Mouse (Mus musculus) MN1 (cell line): Measurements from ENCODE around the gene Cmtm1.
"Not testable (repeated sequence)": the region's sequence is repeated elsewhere in the genome, so short reads cannot be mapped to it uniquely, and the experiment has no call there.

ENCODE experiments used
- DNase-seq: peaks from one replicate; pipeline ENCODE4 v3.0.0-alpha.2; 2016; ENCODE audit warnings: low spot score

Gene Cmtm1

DNA sequence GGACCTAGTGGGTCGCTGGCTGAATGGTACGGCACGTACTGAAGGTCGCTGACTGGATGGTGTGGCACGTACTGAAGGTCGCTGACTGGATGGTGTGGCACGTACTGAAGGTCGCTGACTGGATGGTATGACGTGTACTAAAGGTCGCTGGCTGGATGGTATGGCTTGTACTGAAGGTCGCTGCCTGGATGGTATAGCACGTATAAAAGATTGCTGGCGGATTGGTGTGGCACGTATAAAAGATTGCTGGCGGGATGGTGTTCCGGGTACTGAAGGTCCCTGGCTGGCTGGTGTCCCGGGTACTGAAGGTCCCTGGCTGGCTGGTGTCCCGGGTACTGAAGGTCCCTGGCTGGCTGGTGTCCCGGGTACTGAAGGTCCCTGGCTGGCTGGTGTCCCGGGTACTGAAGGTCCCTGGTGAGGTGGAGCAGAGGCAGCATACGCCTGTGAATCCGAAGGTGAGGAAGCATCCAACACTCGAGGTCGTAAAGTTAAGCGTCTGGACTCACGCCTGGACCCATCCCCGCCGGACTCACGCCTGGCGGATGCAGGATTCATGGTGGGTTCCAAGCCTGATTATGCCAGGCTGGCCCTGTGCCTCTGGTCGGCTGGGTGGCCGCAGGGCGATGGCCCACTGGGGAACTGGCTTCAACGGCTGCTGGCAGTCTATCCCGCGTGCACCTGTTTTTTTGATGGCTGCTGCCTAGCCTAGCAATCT, at the start of gene Cmtm1, which contains the start of gene Gm45711:
Gene Cmtm1 (minus strand): TSS at position 705 of the 715 bp plus-strand sequence.
Gene Gm45711 (minus strand): TSS at position 641 of the 715 bp plus-strand sequence.
- DNase-seq = not testable (repeated sequence)

DNA sequence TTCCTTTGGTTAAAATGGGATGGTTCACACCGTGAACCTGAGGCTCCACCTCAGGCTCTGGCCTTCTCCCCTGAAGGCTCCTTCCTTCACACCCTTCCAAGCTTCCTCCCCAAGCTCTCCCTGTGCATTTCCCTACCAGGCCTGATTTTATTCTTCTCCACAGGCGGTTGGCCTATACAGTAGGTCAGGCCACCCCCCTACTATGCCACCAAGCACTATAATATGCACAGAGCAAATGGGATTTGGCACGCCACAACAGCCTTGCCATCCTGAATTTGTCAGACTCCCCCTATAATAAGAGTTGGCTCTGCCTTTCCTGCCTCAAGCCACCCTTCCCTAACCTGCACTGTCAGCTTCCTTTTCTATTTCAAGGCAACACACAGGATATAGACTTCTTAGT, 48.7 kb upstream of the Cmtm1 start:
- no peak for DNase-seq

DNA sequence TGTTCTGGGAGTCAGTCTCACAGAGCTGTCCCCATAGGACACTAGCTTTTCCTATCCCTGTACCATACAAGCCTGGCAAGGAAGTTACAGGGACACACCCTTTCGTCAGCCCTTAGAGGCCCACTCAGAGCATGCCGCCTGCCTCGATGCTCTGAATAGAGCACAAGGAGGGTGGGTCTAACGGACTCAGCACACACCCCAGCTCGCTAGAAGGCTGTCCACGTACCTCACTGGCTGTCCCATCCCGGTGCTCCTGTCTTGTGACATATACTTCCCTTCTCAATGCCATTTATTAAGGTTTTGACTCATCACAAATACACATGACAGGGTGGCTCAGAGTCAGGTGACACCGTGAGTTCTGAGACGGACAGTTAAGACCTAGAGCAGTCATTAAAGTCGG, 44.6 kb upstream of the Cmtm1 start:
- no peak for DNase-seq

DNA sequence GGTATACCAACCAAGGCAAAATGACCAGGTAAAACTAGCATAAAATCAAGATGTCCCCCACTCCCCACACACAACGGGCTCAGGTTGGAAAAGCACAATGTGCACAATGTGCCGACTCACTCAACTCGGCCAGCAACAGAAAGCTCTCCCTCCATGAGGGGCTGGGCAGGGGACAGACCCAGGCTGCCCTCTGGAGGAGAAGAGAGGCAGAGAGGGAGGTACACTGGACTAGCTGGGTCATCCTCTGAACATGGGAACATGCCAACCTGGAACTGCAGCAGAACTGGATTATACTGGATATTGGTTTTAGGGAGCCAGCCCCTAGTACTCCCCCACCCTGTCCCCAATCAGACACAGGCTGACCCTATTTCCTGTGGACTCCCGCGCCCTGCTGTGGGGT, 43.2 kb upstream of the Cmtm1 start:
- DNase-seq = no peak

DNA sequence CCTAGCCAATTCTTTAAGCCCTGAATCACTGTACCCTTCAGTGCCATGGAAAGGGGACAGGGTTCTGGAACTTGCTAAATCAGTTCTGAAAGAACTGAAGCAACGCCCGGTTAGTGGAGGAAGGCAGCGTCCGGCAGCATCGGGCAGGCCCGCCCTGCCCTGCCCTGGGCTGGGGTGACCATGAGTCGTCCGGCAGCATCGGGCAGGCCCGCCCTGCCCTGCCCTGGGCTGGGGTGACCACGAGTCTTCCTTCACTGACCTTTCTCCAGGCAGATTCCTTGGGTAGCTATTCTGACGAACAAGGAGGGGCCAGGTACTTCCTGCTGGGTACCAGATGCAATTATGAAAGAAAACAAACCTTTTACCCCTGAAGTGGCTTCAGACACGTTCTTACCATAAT, 40.1 kb upstream of the Cmtm1 start:
- DNase-seq = no peak

DNA sequence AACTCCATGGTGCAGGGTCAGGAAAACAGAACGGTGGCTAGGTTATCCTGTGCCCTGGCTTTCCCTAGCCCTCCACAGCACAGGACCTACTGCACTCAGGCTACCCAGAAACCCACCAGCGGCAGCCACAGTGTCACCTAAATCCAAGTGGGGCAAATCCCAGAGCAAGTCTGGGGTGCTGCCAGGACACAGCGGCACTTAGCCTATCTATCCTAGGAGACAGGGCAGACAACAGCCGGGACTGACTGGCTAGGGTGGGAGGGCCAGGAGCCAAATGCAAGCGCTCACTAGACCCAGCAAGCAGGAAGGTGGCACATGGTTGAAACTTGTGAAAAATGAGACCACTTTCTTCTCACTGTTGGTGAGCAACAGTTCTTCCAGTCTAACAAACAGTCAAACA, 39.0 kb upstream of the Cmtm1 start:
- DNase-seq = no peak

DNA sequence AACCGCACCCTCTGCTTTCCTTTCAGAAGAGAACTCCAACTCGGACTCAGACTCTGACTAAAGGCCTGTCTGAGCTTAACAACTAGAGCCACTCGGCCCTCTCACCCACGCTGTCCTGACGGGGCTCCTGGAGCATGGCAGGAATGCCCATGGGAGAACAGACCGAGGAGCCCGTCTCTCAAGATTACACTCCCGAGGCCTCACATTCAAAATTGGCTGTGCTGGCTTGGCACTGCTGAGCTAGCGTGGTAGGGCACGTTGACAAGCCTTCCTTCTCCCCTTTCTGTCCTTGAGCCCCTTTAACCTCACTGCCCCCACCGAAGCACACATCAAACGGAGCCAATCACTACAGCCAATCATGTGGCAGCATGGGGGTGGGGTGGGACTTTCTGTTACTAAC, 36.8 kb upstream of the Cmtm1 start:
- DNase-seq = no peak

DNA sequence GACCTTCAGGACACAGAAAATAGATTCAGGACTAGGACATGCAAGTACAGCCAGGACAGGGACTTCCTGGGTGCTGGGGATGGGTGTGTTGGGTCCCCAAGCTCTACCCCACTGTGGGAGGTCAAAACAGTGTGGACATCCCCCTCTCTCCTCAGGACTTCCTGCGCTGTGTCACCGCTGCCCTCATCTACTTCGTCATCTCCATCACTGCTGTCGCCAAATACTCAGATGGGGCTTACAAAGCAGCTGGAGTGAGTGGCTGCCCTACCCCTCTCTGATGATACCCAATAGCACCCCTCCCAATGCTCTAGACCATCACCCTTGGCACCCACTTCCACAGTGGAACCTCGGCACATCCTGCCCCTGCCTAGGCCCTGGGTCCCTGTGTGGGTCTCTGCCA, 34.7 kb upstream of the Cmtm1 start:
- no peak for DNase-seq

DNA sequence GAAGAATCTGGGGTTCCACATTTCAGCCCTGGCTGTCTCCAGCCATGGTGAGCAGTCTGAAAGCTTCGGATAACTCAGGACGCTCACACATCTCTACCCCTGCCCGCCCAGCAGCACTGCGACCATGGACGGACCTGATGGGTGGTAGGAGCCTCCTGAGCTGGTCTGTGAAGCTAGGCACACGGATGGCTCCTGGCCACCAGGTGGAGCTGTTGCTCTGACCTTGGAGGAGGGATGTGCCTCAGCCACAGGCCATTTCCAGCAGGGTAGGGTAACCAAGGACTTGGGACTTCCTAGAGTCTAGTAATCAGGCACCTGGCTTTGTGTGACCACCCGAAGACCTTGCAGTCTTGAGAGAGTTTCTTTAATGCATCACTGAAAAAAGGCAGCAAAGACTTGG, 34.0 kb upstream of the Cmtm1 start:
- DNase-seq = peak; percentile 92

DNA sequence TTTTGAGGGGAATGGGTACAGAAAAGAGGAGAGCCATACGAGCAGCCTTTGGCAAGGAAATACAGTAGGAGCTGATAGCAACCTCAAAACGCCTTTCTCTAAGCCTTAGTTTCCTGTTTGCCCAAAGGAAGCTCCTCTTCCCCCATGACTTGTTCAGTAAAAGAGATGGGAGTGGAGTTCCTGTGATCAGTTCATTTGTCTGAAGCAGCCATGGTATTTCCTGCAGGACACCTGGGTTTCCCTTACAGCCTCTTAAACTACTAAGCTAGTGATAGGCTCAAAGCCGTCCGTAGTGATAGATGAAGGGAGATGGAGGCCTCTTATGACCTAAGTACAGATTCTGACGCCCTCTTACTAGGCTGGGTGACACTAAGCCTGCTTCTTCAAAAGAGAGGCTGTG, 32.5 kb upstream of the Cmtm1 start:
- no peak for DNase-seq

DNA sequence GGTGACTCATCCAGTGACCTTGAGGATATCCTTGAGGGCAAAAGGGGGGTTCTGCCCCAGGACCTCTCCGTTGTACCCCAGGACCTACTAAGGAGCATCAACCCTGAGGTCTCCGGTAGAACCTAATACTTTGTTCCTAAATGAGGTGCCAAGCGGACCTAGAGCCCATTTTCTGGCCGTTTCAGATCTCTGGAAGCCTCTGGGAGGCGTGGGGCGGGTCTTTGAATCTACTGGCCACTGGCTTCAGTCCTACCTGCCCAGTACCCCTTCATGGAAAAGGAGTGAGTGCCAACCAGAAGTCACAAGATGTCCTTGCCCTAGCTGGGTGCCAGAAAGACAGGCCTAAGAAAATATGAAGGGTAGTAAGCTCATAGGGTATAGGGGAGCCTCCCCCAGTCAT, 31.7 kb upstream of the Cmtm1 start:
- DNase-seq = no peak

DNA sequence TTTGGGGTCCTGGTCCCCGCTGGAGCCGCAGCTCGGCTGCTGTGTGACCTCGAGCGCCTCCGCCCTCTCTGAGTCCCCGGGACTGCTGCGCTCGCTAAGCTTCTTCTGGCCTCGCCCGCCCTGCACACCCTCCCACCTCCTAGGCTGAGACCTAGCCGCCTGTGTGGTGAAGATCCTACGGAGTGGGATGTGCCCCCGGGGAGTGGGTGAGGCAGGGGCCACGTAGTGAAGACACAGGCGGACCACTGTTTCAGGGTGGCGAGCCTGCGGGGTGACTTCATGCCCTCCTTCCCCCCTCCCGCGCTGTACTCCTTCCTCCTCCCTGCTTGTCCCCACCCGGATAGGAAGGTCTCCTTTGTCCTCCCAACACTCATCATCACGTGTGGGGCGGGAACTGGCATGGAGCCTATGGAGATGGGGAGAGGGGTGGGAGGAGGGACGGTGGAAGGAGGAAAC, 31.2 kb upstream of the Cmtm1 start:
- DNase-seq = peak; percentile 86

DNA sequence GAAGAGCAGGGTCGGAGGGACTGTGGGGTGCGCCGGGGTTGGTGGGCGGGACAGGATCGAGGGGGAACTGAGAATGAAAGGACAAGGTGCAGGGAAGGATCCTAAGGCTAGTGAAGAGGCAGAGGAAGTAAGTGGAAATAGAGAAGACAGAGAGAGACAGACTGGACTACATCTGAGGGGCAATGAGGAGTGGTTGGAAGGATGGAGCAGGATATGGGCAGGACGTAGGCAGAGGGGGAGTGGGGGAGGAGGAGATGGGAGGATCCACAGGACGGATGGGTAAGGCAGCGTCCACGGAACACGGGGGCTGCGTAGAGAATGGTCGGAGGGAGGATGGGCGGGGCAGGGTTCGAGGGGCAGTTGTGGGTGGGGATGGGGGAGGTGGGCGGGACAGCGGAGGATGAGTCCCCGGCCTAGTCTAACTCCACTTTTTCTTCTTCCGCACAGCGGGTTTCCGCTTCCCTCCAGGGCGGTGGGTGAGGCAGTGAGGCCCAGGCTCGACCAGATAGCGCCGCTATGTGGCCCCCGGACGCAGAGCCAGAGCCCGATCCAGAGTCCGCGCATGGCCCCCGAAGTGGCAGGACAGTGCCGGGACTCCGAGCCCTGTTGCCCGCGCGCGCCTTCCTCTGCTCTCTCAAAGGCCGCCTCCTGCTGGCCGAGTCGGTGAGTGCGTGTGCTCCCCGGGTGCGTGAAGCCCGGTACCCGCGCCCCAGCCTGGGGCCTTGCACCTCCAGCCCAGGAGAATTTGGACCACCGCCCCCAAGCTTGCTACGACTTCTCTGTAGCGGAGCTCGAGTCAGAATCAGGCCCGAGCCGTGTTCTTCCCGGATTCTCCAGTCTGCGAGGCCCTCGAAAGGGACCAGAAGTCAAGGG, 30.5 kb upstream of the Cmtm1 start:
- peak; percentile 87 for DNase-seq

DNA sequence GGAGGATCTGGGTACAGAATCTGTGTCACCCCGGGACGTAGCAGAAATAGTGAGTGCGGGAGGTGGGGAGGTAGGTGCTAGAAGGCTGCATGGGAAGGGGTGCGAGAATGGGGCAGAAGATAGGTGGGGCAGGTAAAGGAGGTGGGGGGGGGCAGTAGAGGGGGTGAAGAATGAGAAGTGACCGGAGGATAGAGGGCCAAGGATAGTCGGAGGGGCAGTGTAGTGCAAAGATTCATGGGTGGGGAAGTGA, 30.0 kb upstream of the Cmtm1 start:
- DNase-seq = no peak

DNA sequence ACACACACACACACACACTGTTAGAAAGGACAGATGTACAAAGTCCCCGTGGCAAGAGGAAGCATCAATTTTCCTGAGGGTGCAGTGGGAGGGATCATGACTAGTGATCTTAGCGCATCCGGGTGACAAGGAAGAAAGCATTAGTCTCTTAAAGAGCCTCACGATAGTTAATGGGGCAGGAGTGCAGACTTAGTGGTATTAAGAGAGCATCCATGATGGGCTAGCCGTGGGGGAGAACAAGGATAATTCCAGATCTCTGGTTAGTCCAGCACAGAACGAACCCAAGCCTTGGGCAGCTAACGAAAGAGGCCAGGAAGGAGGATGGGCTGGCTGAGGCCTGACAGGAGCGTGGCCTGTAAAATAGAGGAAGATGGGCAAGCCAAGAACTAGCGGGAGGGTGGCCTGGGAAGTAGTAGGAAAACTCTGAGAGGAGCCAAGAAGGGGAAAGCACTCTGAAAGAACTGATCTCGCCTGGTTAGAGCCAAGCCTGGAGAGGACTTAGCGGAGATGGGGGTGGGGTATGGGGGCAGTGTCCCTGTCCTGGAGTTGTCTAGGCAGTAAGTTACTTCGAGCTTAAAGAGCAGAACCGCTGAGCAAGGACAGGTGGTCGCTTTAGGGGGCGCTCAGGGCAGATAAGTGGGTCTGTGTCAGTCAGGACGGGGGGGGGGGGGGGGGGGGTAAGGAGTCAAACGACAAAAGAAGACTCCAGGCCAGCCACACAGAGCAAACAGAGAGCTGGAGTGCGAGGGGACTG, 29.5 kb upstream of the Cmtm1 start, which contains the start of gene Cmtm3:
Gene Cmtm3 (plus strand): TSS at position 182 of the 754 bp plus-strand sequence.
- peak; percentile 64 for DNase-seq

DNA sequence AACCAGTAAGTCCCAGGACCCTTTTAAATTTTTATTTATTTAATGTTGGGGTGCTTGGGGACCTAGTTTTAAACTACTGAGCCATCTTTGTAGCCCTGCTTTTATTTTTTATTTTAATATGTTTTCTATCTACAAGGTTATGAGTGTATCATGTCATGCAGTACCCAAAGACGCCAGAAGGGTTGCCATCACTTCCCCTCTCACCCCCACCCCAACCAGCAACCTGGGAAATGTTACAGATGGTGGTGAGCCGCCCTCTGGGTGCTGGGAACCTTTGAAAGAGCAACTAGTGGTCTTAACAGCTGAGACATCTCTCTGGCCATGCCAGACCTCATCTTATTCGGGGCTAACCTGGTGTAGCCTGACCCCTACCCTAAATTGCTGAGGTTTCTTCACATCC, 27.9 kb upstream of the Cmtm1 start:
- no peak for DNase-seq

DNA sequence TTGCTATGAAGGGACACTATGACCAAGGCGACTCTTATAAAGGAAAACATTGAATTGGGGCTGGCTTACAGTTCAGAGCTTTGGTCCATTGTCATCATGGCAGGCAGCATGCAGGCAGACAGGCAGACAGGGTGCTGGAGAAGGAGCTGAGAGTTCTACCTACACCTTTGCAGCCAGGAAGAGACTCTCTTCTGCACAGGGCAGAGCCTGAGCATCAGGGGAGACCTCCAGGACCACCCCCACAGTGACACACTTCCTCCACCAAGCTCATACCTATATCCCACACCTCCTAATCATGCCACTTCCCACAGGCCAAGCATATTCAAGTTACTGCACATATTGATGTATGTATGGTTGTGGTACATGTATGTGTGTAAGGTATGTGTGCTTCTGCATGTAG, 26.9 kb upstream of the Cmtm1 start:
- no peak for DNase-seq

DNA sequence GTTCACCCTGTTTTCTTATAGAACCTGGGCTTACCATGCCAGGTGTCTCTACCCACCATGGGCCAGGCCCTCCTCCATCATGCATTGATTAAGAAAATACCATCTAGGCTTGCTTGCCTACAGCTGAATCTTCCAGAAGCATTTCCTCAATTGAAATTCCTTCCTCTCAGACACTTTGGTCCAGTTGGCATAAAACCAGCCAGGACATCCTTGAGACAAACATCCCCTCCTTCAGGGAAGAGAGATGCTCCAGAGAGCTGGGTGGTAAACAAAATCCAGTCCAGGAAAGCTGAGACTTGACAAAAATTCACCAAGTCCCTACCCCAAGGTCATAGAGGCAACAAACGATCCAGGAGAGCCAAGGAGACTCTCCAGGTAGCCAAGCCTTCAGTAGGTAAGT, 24.3 kb upstream of the Cmtm1 start:
- no peak for DNase-seq

DNA sequence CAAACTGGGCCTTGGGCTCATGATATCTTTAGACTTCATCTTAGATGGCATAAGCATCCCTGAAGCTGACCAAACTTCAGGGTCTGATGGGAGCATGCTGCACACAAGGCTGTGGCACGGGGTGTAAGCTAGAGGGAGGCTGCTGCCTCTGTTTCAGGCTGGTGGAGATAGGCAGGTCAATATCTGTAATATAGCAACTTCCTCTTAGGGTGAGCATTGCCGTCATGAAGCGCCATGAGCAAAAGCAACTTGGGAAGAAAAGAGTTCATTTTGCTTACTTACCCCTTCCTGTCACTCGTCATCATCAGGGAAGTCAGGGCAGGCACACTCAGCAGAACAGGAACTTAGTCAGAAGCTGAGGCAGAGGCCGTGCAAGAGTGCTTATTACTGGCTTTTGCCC, 23.8 kb upstream of the Cmtm1 start:
- no peak for DNase-seq

DNA sequence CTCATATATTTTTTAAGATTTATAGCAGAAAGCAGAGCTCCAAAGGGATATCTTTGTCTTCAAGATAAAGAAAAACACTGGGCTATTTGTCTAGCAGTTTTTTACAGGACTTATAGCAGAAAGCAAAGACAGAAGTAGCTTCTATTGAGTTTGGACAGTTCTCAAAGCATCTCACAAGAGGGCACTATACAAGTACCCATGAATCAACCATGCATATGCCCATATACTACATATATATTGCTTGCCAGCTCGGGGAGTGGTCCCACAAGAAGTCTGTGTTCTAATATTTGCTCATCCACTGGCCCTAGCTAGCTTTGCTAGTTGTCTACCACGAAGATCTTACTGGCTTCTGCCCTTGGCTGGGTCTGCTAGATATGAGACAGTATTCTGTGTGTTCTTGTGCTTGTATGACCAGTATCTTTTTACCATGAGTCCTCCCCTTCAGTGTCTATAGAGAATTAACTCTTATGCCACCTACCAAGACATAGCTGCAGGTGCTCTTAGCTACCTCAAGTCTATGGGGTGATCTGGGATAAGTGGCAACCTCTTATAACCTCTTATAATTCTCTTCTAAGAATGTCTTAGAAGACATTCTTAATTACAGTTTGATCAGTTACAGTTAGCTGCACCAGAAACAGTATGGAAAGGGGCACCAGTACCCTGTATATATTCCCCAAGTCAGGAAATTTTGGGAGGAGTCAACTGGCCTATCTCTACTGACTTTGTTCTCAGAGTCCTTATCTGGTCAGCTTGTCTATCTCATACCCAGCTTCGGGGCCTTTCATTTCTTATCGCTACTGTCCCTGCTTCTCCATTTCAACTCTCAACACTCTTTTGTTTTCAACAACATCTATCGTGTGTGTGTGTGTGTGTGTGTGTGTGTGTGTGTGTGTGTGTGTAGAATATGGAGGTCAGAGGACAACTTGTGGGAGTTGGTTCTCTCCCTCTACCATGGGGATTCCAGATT, 23.0 kb upstream of the Cmtm1 start:
- DNase-seq = no peak

DNA sequence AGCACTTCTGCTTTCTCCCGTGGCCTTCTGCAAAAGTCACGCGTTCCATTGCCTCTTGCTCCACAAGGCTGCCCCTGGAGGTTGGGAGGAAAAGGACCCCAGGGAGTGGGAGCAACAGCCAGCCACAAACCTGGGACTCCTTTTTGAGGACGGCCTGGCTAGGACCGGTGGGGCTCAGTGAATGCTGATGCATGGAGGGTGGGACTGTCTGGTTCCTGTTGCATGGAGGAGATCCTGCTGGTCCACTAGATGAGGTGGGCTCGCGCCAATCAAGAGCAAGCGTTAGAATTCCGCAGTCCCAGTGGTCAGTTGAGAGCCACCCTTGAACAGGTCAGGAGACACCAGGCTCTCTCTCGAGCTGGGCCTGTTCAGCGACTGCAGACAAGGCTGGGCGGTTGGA, 12.0 kb upstream of the Cmtm1 start, which contains the start of gene Cmtm2b:
Gene Cmtm2b (plus strand): TSS at position 301 of the 400 bp plus-strand sequence.
- DNase-seq = not testable (repeated sequence)
